Mouse (Mus musculus): ENCODE results near the gene Tmem248. TPM values are rescaled to one million over a fixed set of nuclear protein-coding genes. Genes with fewer than 3 reads are reported as not detected.

The Tmem248 gene
- polyA plus RNA-seq, 1 experiment from 2014 or later = 31.8 TPM

- Histone ChIP-seq H3K4me1 (ENCODE audit: control insufficient read depth, insufficient read depth, low read length) (0 out of 2 replicates have a peak, but pooled peaks cover 6% of the 10 kb centered on the region), H3K4me2 (ENCODE audit: low read depth, low read length) (no peak overlapping the region), H3K9ac (ENCODE audit: low read length) (no peak overlapping the region), H3K27me3 (ENCODE audit: control insufficient read depth, insufficient read depth, low read length) (no peaks in the 10 kb centered on the region), H3K9me3 (replicated peaks; ENCODE audit: control insufficient read depth, low read length) (no peaks in the 10 kb centered on the region), H3K36me3 (ENCODE audit: control insufficient read depth, insufficient read depth, low read length) (no peaks in the 10 kb centered on the region), H3K27ac (ENCODE audit: low read length) (no peak overlapping the region), H3K4me3 (replicated peaks; ENCODE audit: low read length) (no peak overlapping the region)
- WGBS = 88% methylated on average over 4 of the region's 4 CpGs
- ATAC-seq (ENCODE audit: insufficient read depth, low FRiP score) = no peak
These were observed 525 bp downstream of the Tmem248 start for GRCm38 (mm10) chr5:130217406-130217805.

- no peak for ATAC-seq (ENCODE audit: insufficient read depth, low FRiP score)
- WGBS = 82% methylated on average over 5 of the region's 5 CpGs
- no peak overlapping the region for H3K27ac ChIP-seq (ENCODE audit: low read length)
These were observed 1.5 kb downstream of the Tmem248 start for GRCm38 (mm10) chr5:130218336-130218735.

GRCm38 (mm10) chr5:130221316-130221715, 4.4 kb downstream of the Tmem248 start:
- Histone ChIP-seq H3K27ac (ENCODE audit: low read length) (0 out of 2 replicates have a peak overlapping the region, but pooled peaks have one; percentile 24), H3K4me1 (ENCODE audit: control insufficient read depth, insufficient read depth, low read length) (peaks cover 17% of the 10 kb centered on the region), H3K36me3 (ENCODE audit: control insufficient read depth, insufficient read depth, low read length) (no peaks in the 10 kb centered on the region), H3K4me3 (replicated peaks; ENCODE audit: low read length) (peak overlapping the region; percentile 99), H3K4me2 (ENCODE audit: low read depth, low read length) (peak overlapping the region; percentile 91), H3K9ac (ENCODE audit: low read length) (no peak overlapping the region), H3K27me3 (ENCODE audit: control insufficient read depth, insufficient read depth, low read length) (no peaks in the 10 kb centered on the region), H3K9me3 (replicated peaks; ENCODE audit: control insufficient read depth, low read length) (no peaks in the 10 kb centered on the region)
- WGBS = 47% methylated on average over 2 of the region's 2 CpGs
- ATAC-seq (ENCODE audit: insufficient read depth, low FRiP score) = no peak

More at GRCm38 (mm10) chr5:130218336-130218735, 1.5 kb downstream of the Tmem248 start:
- no peaks in the 10 kb centered on the region for H3K9me3 ChIP-seq (replicated peaks; ENCODE audit: control insufficient read depth, low read length)
- peaks cover 10% of the 10 kb centered on the region; the same call in 1 of the 2 replicates for H3K4me1 ChIP-seq (ENCODE audit: control insufficient read depth, insufficient read depth, low read length)
- no peaks in the 10 kb centered on the region for H3K36me3 ChIP-seq (ENCODE audit: control insufficient read depth, insufficient read depth, low read length)
- H3K4me2 ChIP-seq (ENCODE audit: low read depth, low read length) = no peak overlapping the region
- no peaks in the 10 kb centered on the region for H3K27me3 ChIP-seq (ENCODE audit: control insufficient read depth, insufficient read depth, low read length)
- H3K4me3 ChIP-seq (replicated peaks; ENCODE audit: low read length) = no peak overlapping the region
- no peak overlapping the region for H3K9ac ChIP-seq (ENCODE audit: low read length)

- no peaks in the 10 kb centered on the region for H3K9me3 ChIP-seq (replicated peaks; ENCODE audit: control insufficient read depth, low read length)
- H3K4me1 ChIP-seq (ENCODE audit: control insufficient read depth, insufficient read depth, low read length) = peaks cover 17% of the 10 kb centered on the region
- H3K4me3 ChIP-seq (replicated peaks; ENCODE audit: low read length) = peak overlapping the region; percentile 99
- H3K36me3 ChIP-seq (ENCODE audit: control insufficient read depth, insufficient read depth, low read length) = no peaks in the 10 kb centered on the region
- peak overlapping the region; percentile 91 for H3K4me2 ChIP-seq (ENCODE audit: low read depth, low read length)
- ATAC-seq (ENCODE audit: insufficient read depth, low FRiP score) = peak; percentile 35; the same call in 1 of the 2 replicates
- H3K27ac ChIP-seq (ENCODE audit: low read length) = peak overlapping the region; percentile 75
- H3K27me3 ChIP-seq (ENCODE audit: control insufficient read depth, insufficient read depth, low read length) = no peaks in the 10 kb centered on the region
- 0% methylated on average over 10 of the region's 10 CpGs for WGBS
- peak overlapping the region; percentile 99 for H3K9ac ChIP-seq (ENCODE audit: low read length)
These were observed 4.9 kb downstream of the Tmem248 start for GRCm38 (mm10) chr5:130221760-130222145.

DNA sequence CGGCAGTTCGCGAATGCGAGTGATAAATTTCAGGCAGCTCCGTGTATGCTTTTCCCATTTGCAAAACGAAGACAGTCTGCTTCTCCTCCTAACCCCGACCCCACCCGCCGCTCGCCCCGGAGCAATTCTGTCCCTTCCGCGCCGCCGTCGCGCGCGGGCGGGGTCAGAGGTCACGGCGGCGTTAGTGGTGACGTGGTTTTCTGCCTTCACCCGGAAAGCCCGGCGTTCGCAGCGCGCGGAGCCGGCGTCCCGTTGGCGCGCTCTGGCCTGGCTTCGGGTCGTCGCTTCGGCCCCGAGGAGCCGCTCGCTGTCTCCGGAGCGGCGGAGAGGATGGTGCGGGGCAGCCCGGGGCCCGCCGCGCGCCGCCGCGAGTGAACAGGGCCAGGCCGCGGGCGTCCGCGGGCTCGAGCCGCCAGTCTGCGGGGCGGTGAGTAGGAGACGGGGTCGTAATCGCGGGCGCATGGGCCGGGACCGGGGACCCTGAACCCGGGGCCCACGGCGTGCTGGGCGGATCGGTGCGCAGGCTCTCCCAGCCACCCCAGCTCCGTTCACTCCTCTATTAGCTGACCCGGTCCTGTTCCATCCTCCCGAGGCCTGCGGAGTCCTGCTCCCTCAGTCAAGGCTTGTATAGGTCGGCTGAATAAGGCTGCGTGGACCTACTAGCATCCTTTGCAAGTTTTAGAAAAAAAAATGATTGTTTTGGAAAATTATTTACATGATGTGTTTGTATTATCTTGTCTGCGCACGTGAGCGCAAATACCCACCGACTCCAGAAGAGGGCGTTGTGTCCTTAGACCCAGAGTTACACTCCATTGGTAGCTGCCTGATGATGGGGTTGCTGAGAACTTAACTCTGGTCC, 5.5 kb downstream of the Tmem248 start:
- peak overlapping the region; percentile 99 for H3K4me3 ChIP-seq (replicated peaks; ENCODE audit: low read length)
- H3K4me2 ChIP-seq (ENCODE audit: low read depth, low read length) = peak overlapping the region; percentile 91
- peak; percentile 85 for ATAC-seq (ENCODE audit: insufficient read depth, low FRiP score)
- H3K27ac ChIP-seq (ENCODE audit: low read length) = peak overlapping the region; percentile 79
- no peaks in the 10 kb centered on the region for H3K27me3 ChIP-seq (ENCODE audit: control insufficient read depth, insufficient read depth, low read length)
- no peaks in the 10 kb centered on the region for H3K36me3 ChIP-seq (ENCODE audit: control insufficient read depth, insufficient read depth, low read length)
- peak overlapping the region; percentile 99 for H3K9ac ChIP-seq (ENCODE audit: low read length)
- WGBS = under 1% methylated on average over 88 of the region's 88 CpGs
- H3K4me1 ChIP-seq (ENCODE audit: control insufficient read depth, insufficient read depth, low read length) = peaks cover 17% of the 10 kb centered on the region
- no peaks in the 10 kb centered on the region for H3K9me3 ChIP-seq (replicated peaks; ENCODE audit: control insufficient read depth, low read length)

DNA sequence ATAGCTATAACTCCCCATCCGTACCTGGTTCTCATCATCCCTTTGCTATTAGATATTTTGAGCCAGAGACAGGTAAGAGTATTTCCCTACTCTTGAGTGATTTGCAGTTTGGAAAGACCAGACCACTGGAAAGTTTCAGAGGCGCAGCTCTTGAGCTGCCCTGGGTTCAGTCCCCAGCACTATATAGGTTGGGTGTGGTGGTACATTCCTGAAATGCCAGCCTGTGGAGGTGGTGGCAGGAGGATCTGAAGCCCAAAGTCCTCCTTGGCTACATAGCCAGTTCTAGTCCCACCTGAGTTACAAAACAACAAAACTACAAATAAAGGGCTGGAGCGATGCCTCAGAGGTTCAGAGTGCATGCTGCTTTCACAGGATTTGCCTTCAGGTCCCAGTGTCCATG, 9.9 kb downstream of the Tmem248 start:
- ATAC-seq (ENCODE audit: insufficient read depth, low FRiP score) = no peak
- WGBS = 77% methylated on average over 3 of the region's 3 CpGs
- Histone ChIP-seq H3K9ac (ENCODE audit: low read length) (no peak overlapping the region), H3K9me3 (replicated peaks; ENCODE audit: control insufficient read depth, low read length) (no peaks in the 10 kb centered on the region), H3K36me3 (ENCODE audit: control insufficient read depth, insufficient read depth, low read length) (peaks cover 8% of the 10 kb centered on the region), H3K4me2 (ENCODE audit: low read depth, low read length) (no peak overlapping the region), H3K4me3 (replicated peaks; ENCODE audit: low read length) (no peak overlapping the region), H3K4me1 (ENCODE audit: control insufficient read depth, insufficient read depth, low read length) (peaks cover 11% of the 10 kb centered on the region), H3K27me3 (ENCODE audit: control insufficient read depth, insufficient read depth, low read length) (no peaks in the 10 kb centered on the region), H3K27ac (ENCODE audit: low read length) (no peak overlapping the region)

- Histone ChIP-seq H3K4me2 (ENCODE audit: low read depth, low read length) (no peak overlapping the region), H3K36me3 (ENCODE audit: control insufficient read depth, insufficient read depth, low read length) (peaks cover 21% of the 10 kb centered on the region), H3K9ac (ENCODE audit: low read length) (no peak overlapping the region), H3K9me3 (replicated peaks; ENCODE audit: control insufficient read depth, low read length) (no peaks in the 10 kb centered on the region), H3K27me3 (ENCODE audit: control insufficient read depth, insufficient read depth, low read length) (no peaks in the 10 kb centered on the region), H3K27ac (ENCODE audit: low read length) (no peak overlapping the region), H3K4me3 (replicated peaks; ENCODE audit: low read length) (no peak overlapping the region), H3K4me1 (ENCODE audit: control insufficient read depth, insufficient read depth, low read length) (peaks cover 10% of the 10 kb centered on the region)
- no peak for ATAC-seq (ENCODE audit: insufficient read depth, low FRiP score)
- 40% methylated on average over 4 of the region's 4 CpGs for WGBS
These were observed 11.2 kb downstream of the Tmem248 start for GRCm38 (mm10) chr5:130228120-130228519.

GRCm38 (mm10) chr5:130236302-130236701, 19.4 kb downstream of the Tmem248 start:
- H3K36me3 ChIP-seq (ENCODE audit: control insufficient read depth, insufficient read depth, low read length) = peaks cover 64% of the 10 kb centered on the region
- no peak for ATAC-seq (ENCODE audit: insufficient read depth, low FRiP score)
- no peaks in the 10 kb centered on the region for H3K27me3 ChIP-seq (ENCODE audit: control insufficient read depth, insufficient read depth, low read length)
- H3K4me1 ChIP-seq (ENCODE audit: control insufficient read depth, insufficient read depth, low read length) = no peaks in the 10 kb centered on the region
- no peak overlapping the region for H3K9ac ChIP-seq (ENCODE audit: low read length)
- 92% methylated on average over 8 of the region's 8 CpGs for WGBS
- H3K4me2 ChIP-seq (ENCODE audit: low read depth, low read length) = no peak overlapping the region
- no peak overlapping the region for H3K27ac ChIP-seq (ENCODE audit: low read length)
- no peaks in the 10 kb centered on the region for H3K9me3 ChIP-seq (replicated peaks; ENCODE audit: control insufficient read depth, low read length)
- no peak overlapping the region for H3K4me3 ChIP-seq (replicated peaks; ENCODE audit: low read length)

GRCm38 (mm10) chr5:130239236-130239635, 22.4 kb downstream of the Tmem248 start:
- H3K27ac ChIP-seq (ENCODE audit: low read length) = no peak overlapping the region
- no peak for ATAC-seq (ENCODE audit: insufficient read depth, low FRiP score)
- WGBS = 96% methylated on average over 7 of the region's 7 CpGs

More at GRCm38 (mm10) chr5:130239236-130239635, 22.4 kb downstream of the Tmem248 start:
- Histone ChIP-seq H3K4me1 (ENCODE audit: control insufficient read depth, insufficient read depth, low read length) (no peaks in the 10 kb centered on the region), H3K9me3 (replicated peaks; ENCODE audit: control insufficient read depth, low read length) (no peaks in the 10 kb centered on the region), H3K4me2 (ENCODE audit: low read depth, low read length) (no peak overlapping the region), H3K4me3 (replicated peaks; ENCODE audit: low read length) (no peak overlapping the region), H3K27me3 (ENCODE audit: control insufficient read depth, insufficient read depth, low read length) (no peaks in the 10 kb centered on the region), H3K36me3 (ENCODE audit: control insufficient read depth, insufficient read depth, low read length) (peaks cover 36% of the 10 kb centered on the region), H3K9ac (ENCODE audit: low read length) (no peak overlapping the region)

All from stomach, embryonic 16.5 days (tissue).